Mouse (Mus musculus) limb, embryonic 14.5 days (tissue): ENCODE measurements around the gene Miga1. TPM values are rescaled to one million over a fixed set of nuclear protein-coding genes. Genes with fewer than 3 reads are reported as not detected.
A peak's percentile ranks its signal among the peaks of the same experiment; 100 is the strongest.

Source experiments
- ATAC-seq: fragments of 200-750 bp; cut with Nextera tagmentation; 2 replicates; pipeline ENCODE4 v1.8.0; 2017; ENCODE audit warnings: low read depth, moderate number of reproducible peaks, moderate TSS enrichment; ENCODE audit not compliant: low FRiP score
- DNase-seq: peaks from one replicate; pipeline ENCODE4 v3.0.0-alpha.2; 2015; ENCODE audit warnings: low spot score
- H3K27ac ChIP-seq: fragments of 300-500 bp; sonication (generic); replicated peaks from 2 replicates; pipeline ENCODE4 v1.5.1; 2014; ENCODE audit warnings: low read depth, mild to moderate bottlenecking, low read length, moderate library complexity, mixed read lengths
- H3K27me3 ChIP-seq: fragments of 300-500 bp; sonication (generic); 2 replicates; pipeline ENCODE4 v1.6.1; 2014; ENCODE audit warnings: low read length, mixed read lengths; ENCODE audit not compliant: control insufficient read depth, insufficient read depth
- H3K36me3 ChIP-seq: fragments of 300-500 bp; sonication (generic); 2 replicates; pipeline ENCODE4 v1.6.1; 2014; ENCODE audit warnings: mild to moderate bottlenecking, low read length, moderate library complexity, mixed read lengths; ENCODE audit not compliant: control insufficient read depth, insufficient read depth
- H3K4me1 ChIP-seq: fragments of 300-500 bp; sonication (generic); 2 replicates; pipeline ENCODE4 v1.6.1; 2014; ENCODE audit warnings: antibody characterized with exemption, low read length, mixed read lengths; ENCODE audit not compliant: control insufficient read depth, insufficient read depth
- H3K4me2 ChIP-seq: fragments of 300-500 bp; sonication (generic); replicated peaks from 2 replicates; pipeline ENCODE4 v1.6.1; 2014; ENCODE audit warnings: low read depth, mild to moderate bottlenecking, low read length, moderate library complexity; ENCODE audit not compliant: severe bottlenecking
- H3K4me3 ChIP-seq: fragments of 300-500 bp; sonication (generic); replicated peaks from 2 replicates; pipeline ENCODE4 v1.5.1; 2014; ENCODE audit warnings: low read length
- H3K9ac ChIP-seq: fragments of 300-500 bp; sonication (generic); 2 replicates; pipeline ENCODE4 v1.6.1; 2014; ENCODE audit warnings: mild to moderate bottlenecking, low read depth, low read length, moderate library complexity; ENCODE audit not compliant: severe bottlenecking
- H3K9me3 ChIP-seq: fragments of 300-500 bp; sonication (generic); 2 replicates; pipeline ENCODE4 v1.6.1; 2016; ENCODE audit warnings: low read length; ENCODE audit not compliant: control insufficient read depth
- POLR2A ChIP-seq: fragments of 200-500 bp; IDR thresholded peaks from 2 replicates; pipeline ENCODE4 v1.8.0; 2012; ENCODE audit warnings: inconsistent platforms, mild to moderate bottlenecking, moderate library complexity, borderline replicate concordance; ENCODE audit not compliant: insufficient read depth, insufficient read length; ENCODE audit errors: extremely low read depth
- WGBS: fragments of 180-500 bp; shearing (Covaris S2); extraction: QIAGEN DNeasy Blood & Tissue Kit; methylation state at CpG from one replicate; pipeline ENCODE4 v1.1.7; 2014; 5-methylcytosine and 5-hydroxymethylcytosine counted together
- polyA plus RNA-seq, 2 experiments: library from polyadenylated mRNA; depleted of rRNA in 1 of 2; stranded (reverse) in 1 of 2; unstranded in 1 of 2; fragments of >200 nt; fragmentation: Nextera tagmentation in 1 of 2; extraction: Ambion mirVana in 1 of 2; gene quantifications; 2 replicates each; pipeline versions ENCODE4 v1.2.1 to v1.2.3; 2012 to 2014

The Miga1 gene
- polyA plus RNA-seq, 2 experiments: 18.0 to 19.8 TPM

DNA sequence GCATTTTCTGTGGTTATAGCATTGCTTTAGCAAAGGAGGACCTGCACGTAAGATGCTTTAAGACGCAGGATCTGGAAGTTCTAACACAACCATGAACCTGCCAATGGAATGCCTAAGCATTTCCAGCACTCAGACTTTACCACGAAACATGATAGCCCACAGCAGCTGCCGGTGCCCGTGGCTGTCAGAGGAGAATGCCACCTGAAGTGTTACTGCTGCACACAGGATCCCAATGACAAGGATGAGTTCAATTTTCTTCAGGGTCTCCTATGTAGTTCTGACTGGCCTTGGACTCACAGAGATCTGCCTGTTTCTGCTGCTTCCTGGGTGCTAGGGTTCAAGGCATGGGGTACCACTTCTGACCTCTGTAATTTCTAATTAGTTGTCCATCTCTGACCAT is 55.4 kb downstream of the Miga1 start:
- ATAC-seq (no peak), DNase-seq (no peak)
- no peak overlapping the region for H3K4me2 ChIP-seq
- no peaks in the 10 kb centered on the region for H3K9me3 ChIP-seq
- H3K27ac ChIP-seq: no peak overlapping the region
- H3K4me1 ChIP-seq: no peaks in the 10 kb centered on the region
- H3K36me3 ChIP-seq: peaks cover 44% of the 10 kb centered on the region
- no peak for TF ChIP-seq POLR2A
- WGBS: 61% methylated on average over 5 of the region's 5 CpGs
- H3K27me3 ChIP-seq: no peaks in the 10 kb centered on the region
- H3K9ac ChIP-seq: no peak overlapping the region
- H3K4me3 ChIP-seq: no peak overlapping the region

DNA sequence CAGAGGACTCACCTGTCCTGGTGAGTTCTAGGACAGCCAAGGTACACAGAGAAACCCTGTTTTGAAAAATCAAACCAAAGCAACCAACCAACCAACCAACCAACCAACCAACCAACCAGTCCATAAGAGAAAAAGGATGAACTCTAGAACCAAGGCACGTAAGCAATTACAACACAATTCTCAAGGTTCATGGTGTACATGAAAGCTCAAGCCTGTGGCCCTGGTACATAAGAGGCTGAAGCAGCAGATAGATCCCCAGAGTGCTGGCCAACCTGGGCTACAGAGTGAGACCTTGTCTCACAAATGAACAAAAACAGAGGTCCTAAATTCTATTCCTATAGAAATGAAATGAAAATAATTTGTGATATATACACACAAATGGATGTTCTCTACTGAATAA is 55.9 kb downstream of the Miga1 start:
- WGBS: 100% methylated on average over 1 of the region's 1 CpGs
- Histone ChIP-seq H3K4me3 (no peak overlapping the region), H3K36me3 (peaks cover 44% of the 10 kb centered on the region), H3K4me2 (no peak overlapping the region), H3K9me3 (no peaks in the 10 kb centered on the region), H3K27me3 (no peaks in the 10 kb centered on the region), H3K4me1 (no peaks in the 10 kb centered on the region), H3K27ac (no peak overlapping the region), H3K9ac (no peak overlapping the region)
- TF ChIP-seq POLR2A: no peak
- no peak for DNase-seq
- no peak for ATAC-seq

DNA sequence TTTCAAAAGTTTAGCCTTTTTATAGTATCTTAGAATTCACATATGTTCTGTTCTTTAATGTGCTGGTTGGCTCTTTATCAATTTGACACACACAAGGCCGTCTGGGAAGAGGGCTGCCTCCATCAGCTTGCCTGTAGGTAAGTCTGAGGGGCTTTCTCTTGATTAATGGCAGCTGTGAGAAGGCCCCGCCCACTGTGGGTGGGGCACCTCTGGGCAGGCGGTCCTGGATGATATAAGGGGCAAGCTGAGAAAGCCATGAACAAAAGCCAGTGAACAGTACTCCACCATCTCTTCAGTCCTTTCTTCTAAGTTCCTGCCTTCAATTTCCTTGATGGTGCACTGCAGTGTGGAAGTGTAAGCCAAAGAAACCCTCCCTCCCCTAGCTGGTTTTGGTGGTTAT is 58.1 kb downstream of the Miga1 start:
- no peak overlapping the region for H3K27ac ChIP-seq
- no peak overlapping the region for H3K9ac ChIP-seq
- H3K36me3 ChIP-seq: peaks cover 36% of the 10 kb centered on the region
- 18% methylated on average over 3 of the region's 3 CpGs for WGBS
- no peaks in the 10 kb centered on the region for H3K27me3 ChIP-seq
- DNase-seq (no peak), ATAC-seq (no peak)
- H3K4me3 ChIP-seq: no peak overlapping the region
- H3K9me3 ChIP-seq: no peaks in the 10 kb centered on the region
- H3K4me1 ChIP-seq: no peaks in the 10 kb centered on the region
- TF ChIP-seq POLR2A: no peak
- no peak overlapping the region for H3K4me2 ChIP-seq

DNA sequence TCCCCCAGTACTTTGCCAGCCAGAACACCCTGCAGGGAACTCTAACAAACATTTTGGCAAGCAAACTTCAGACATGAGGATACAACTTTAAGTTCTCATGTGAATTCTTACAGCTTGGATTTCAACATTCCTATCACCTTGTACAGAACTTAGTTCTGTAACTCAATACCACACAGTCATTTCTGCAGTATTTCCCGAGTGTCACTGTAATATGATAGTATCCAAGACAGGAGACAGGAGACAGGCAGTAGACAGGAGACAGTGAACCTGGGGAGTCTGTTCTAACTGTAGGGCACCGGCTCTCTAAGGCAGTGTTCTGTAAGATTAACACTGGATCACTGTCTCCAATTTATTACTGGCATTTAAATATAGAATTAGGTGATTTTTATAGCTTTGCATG is 61.8 kb downstream of the Miga1 start:
- Histone ChIP-seq H3K9ac (no peak overlapping the region), H3K4me1 (no peaks in the 10 kb centered on the region), H3K4me3 (no peak overlapping the region), H3K27me3 (no peaks in the 10 kb centered on the region), H3K9me3 (no peaks in the 10 kb centered on the region), H3K36me3 (peaks cover 27% of the 10 kb centered on the region), H3K27ac (no peak overlapping the region), H3K4me2 (no peak overlapping the region)
- ATAC-seq: peak; percentile 53; the same call in 1 of the 2 replicates
- DNase-seq: no peak
- no peak for TF ChIP-seq POLR2A
- WGBS: 32% methylated on average over 2 of the region's 2 CpGs

DNA sequence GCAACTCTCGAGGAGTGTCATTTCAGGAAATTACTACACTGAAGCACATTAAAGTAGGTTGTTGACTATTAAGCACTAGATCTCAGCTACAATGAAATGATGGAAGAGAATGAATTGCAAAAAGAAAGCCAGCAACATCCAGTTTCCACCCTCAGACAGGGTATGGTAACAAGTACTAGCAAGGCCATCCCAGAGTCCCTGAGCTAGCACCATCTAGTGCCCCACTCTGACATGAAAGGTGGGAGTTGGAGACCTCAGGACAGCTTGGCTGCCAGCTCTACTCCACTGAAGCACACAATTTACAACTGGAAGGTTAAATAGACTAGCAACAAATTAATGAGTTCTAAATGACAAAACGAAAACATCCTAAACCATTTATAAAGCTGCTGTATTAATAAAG is 62.3 kb downstream of the Miga1 start:
- Histone ChIP-seq H3K4me1 (no peaks in the 10 kb centered on the region), H3K27ac (no peak overlapping the region), H3K9me3 (no peaks in the 10 kb centered on the region), H3K4me3 (no peak overlapping the region), H3K36me3 (peaks cover 24% of the 10 kb centered on the region), H3K9ac (no peak overlapping the region), H3K4me2 (no peak overlapping the region), H3K27me3 (no peaks in the 10 kb centered on the region)
- DNase-seq (no peak), ATAC-seq (no peak)
- WGBS: 90% methylated on average over 2 of the region's 2 CpGs
- TF ChIP-seq POLR2A: no peak

DNA sequence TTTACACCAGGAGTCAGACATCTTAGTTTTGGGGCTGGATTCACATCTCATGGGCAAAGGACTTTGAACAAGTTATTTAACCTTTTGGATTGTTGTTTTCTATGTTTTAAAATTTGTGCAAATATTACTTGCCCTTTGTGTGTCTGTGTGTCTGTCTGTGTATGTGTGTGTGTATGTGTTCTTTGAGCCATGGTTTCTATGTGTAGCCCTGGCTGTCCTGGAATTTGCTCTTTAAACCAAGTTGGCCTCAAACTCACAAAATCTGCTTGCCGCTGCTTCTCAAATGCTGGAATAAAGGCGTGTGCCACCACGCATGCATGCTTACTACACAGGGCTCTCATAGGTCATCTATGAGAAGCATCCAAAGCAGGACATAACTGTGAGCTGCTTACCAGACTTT is 63.3 kb downstream of the Miga1 start:
- ATAC-seq (no peak), DNase-seq (no peak)
- no peak overlapping the region for H3K27ac ChIP-seq
- no peaks in the 10 kb centered on the region for H3K4me1 ChIP-seq
- 94% methylated on average over 3 of the region's 3 CpGs for WGBS
- no peak overlapping the region for H3K9ac ChIP-seq
- no peak for TF ChIP-seq POLR2A
- no peak overlapping the region for H3K4me3 ChIP-seq
- no peak overlapping the region for H3K4me2 ChIP-seq
- no peaks in the 10 kb centered on the region for H3K9me3 ChIP-seq
- peaks cover 15% of the 10 kb centered on the region for H3K36me3 ChIP-seq
- no peaks in the 10 kb centered on the region for H3K27me3 ChIP-seq
